Mouse (Mus musculus) CD4-positive helper T cell, adult 2 months (primary cell): ENCODE measurements around the gene Gosr2.

ENCODE experiments used
- DNase-seq: peaks from one replicate; pipeline ENCODE4 v3.0.0-alpha.2; 2012; ENCODE audit warnings: low read depth, missing footprints, low spot score

Gene Gosr2

GRCm38 (mm10) chr11:103697565-103698176 is at the start of gene Gosr2:
Gene Gosr2, minus strand, starts transcription at chr11:103697898.
- peak; percentile 95 for DNase-seq

DNA sequence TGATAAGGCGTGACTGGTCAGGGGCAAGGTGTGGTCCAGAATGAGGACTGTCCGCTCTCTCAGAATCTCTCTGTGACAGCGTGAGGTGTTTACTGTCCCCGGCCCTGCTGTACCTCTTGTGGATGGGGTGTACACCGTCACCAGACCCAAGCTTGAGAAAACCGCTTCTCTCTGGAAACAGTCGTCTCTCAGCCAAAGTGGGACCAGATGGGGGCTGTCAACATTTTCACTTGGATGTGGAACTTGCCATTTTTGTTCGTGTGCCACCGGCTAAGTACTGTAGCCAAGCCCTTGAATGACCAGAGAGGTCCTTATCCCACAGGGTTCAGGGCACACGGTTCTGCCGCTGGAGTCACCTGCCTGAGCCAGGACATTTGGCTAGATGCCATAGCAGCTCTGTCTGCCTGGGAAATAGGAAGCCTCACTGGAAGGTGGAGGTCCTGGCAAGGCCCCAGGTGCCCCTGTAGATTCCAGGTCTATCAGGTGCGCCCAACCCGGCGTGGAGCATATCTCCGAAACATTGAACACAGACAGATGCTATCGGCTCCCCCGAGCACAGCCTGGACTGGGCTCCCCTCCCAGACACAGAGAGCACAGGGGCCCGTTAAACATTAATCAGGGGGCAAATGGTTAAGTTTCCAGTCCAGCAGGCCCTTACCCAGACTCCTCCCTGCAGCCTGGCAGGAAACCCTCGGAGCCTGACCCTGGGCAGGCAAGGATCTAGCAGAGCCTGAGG is 37.5 kb upstream of the Gosr2 start:
- DNase-seq, result no peak

GRCm38 (mm10) chr11:103734411-103735045 is 36.8 kb upstream of the Gosr2 start:
- no peak for DNase-seq

GRCm38 (mm10) chr11:103733961-103734360 is 36.3 kb upstream of the Gosr2 start:
- DNase-seq, result no peak

DNA sequence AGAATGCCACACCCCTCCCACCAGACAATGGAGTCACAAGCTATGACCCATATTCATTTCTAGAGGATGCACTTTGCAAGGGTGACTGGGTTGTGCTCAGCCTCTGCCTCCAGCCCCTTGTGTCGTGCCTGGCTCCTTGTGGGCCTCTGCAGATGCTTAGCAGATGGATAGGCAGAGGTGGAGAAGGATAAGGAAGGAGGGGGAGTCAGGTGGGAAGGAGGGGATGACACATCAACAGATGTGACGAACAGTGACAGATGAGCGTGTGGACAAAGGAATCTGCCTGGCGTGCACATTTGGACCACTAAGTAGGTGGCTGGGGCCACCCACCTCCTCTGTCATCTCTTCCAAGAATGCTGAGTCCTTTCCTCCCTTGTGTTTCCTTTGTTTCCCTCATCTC is 35.4 kb upstream of the Gosr2 start:
- DNase-seq, result no peak

GRCm38 (mm10) chr11:103732306-103732705 is 34.6 kb upstream of the Gosr2 start:
- DNase-seq, result no peak

- DNase-seq, result no peak
These were observed 33.9 kb upstream of the Gosr2 start for GRCm38 (mm10) chr11:103731594-103731993.

GRCm38 (mm10) chr11:103729282-103729985 is 31.7 kb upstream of the Gosr2 start:
- no peak for DNase-seq

DNA sequence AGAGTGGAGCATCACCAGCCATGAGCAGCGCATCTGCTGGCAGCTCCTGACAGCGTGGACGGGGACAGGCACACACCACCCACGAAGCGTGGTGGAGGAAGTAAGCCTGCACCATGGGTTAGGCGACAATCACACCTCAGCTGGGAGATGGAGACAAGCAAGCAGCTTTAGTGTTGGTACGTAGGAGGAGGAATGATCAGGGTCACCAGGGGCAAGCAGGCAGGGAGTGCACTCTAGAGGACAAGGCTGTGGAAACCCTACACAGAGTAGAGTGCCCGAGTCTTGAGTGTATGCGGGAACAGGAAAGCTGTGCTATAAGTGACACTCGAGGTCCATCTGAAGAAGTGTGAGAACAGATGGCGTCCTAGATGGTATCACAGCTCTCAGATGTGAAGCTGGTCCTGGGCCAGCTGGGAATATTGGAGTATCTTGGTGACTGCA is 26.7 kb upstream of the Gosr2 start:
- no peak for DNase-seq

DNA sequence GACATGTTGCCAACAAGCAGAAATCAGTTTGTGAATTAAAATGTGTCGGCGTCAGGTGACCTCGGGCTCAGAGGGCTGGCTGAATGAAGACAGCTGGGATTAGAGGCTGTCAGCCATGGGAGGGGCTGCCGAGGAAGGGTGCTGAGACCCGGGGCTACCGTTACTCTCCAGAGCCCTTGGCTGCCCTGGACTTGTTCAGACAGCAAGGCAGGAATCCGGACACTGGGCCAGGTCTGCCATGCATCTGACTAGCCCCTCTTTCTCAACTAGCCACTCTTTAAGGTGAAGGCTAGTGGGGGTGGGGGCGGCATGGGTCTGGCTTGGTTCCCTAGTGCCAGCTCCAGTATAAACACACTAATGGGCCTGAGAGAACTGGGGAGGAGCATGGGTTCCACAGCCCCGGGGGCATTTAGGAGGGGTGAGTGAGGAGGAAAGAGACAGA is 24.4 kb upstream of the Gosr2 start:
- DNase-seq, result no peak

- no peak for DNase-seq
These were observed 23.9 kb upstream of the Gosr2 start for GRCm38 (mm10) chr11:103721468-103722039.

DNA sequence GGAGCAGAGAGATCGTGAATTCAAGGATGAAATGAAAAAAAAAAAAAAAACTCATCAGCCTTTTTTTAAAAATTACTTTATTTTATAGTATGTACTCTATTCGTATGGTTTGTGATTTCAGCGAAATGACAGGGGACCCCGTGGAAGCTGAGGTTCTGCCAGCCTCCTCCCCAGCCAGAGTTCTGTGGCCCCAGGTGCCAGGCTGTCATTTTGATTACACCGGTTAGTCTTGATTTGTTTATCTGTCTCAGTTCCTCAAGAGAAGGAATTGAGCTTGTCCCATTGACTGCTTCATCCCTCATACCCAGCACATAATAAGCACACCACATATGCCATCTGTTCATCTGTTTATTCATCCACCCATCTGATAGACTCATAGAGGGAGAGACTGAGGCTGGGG is 21.7 kb upstream of the Gosr2 start:
- no peak for DNase-seq

DNA sequence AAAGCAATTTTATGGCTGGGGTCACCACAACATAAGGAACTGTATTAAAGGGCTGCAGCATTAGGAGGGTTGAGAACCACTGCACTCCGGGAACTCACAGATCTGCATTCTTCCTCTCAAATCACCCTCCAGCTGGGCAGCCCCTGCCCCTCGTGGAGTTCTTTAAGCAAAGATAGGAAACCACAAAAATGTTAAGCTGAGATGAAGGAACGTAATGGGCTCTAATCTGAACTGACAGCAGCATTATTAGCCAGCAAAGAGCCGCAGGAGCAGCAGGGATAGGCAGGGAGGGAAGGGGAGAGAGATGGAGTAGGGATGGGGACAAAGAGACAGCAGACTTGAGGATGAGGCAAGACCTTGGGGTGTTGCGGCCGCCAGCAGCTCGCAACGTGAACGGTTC is 19.3 kb upstream of the Gosr2 start:
- no peak for DNase-seq

GRCm38 (mm10) chr11:103714074-103714473 is 16.4 kb upstream of the Gosr2 start:
- no peak for DNase-seq

DNA sequence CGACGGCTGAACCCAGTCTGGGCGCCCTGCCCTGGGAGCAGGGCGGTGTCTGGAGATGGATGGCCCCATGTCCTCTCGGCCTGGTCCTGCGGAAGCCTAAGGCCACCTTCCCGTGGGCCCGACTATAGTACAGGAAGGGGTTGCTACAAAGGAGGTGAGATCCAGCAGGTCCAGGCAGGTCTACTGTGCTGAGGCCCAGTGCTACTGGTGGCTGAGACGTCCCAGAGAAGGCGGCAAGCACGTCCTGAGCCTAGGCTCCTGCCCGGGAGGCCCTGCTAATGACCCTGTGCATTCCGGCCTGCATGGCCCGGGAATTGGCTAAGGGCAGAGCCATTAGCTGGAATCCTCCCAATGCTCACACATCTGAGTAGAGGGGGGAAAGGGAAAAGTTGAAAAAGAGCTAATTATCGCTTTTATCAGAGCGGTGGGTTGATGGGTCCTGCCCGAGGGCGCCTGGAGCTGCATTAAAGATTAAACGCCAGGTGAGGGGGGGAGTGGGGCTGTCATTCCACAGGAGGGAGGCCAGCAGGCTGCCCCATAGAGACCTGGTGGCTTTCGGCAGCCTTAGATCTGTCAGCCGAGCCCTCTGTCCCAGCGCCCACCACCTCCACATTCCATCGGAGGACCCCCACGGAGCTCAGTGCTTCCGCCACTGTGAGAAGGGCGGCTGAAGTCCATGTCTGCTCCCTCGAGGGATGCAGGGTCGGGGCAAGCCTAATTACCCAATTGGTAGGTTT is 14.3 kb upstream of the Gosr2 start:
- DNase-seq, result no peak

DNA sequence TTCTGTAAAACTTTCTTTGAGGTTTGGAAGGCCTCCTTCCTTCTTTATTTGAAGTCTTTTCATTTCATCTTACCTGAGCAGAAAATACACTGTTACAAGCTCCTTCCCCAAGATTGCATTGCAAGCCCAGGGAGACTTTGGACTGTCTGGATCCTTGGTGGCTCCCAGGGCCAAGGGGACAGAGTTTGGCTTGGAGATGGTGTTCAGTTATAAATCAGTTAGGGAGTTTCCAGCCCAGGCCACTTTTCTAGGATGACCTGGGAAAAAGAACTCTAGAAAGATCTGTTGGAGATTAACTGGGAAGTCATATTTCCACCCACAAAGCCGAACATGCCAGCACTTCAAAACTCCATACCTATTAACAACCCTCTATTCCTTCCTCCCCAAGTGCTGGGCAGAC is 12.3 kb upstream of the Gosr2 start:
- DNase-seq, result no peak

DNA sequence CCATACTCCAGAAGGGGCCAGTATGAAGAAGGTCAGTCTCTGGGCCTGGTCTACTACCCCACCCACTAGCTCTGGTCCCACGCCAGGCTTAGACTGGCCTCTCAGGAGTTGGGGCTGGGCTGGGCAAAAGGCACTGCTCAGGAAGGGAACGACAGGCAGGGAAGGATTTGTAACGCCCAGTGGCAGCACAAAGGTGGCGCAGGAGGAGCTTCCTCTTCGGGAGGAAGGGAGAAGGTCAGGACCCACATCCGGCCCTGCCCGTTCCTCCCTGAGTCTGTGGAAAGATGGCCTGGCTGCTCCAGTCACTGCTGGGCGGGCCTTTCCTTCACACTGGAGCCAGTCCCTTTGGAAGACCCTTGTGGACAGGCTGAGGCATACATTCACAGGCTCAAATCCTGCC is 9.3 kb upstream of the Gosr2 start:
- DNase-seq, result no peak

GRCm38 (mm10) chr11:103698226-103698625 is 528 bp upstream of the Gosr2 start:
- no peak for DNase-seq

DNA sequence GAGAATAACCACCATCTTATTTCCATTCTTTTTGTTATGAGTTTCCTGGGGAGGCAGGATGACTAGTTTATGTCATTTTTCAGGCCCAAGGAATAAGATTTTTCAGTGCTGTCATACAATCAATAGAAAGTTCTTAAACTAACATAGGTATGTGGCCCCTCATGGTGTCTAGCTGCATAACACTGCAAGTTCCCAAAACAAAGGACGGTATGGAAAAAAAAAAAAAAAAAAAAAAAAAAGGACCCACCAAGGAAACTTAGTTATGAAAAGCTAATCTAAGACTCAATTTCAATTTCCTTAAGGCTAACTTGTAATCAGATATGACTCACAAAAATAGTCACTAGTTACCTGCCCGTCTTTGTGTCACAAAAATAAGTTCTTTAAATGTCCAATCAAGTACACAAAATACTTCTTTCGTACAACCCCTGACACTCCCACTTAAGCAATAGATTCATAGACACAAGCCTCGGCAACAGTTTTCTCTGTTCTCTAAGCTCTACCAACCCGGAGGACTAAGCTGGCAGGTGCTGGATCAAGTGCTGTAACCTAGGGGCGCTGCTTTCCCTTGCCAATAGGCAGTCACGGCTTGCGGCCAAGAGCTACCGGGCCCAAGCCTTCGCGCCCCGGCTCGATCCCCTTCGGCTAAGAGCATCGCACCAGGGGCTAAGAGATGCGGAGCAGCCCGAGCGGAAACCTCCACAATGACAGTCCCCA is 690 bp downstream of the Gosr2 start:
- no peak for DNase-seq

- DNase-seq, result no peak
These were observed 4.5 kb downstream of the Gosr2 start for GRCm38 (mm10) chr11:103693241-103693640.

DNA sequence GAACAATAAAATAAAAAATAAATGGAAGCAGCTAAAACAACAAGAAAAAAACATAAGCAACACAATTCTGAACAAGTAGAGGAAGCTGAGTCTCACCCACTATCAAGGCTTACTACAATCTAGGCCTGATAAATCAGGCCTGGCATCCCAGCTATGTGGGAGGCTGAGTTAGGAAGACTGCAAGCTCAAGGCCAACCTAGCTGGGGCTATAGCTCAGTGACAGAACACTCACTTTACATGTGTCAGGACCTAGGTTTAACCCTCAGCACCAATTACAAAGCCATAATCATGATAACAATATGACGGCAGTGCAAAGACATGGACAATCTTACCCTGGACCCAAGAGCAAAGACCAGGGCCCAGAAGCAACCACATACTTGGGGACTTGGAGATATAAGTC is 6.7 kb downstream of the Gosr2 start:
- DNase-seq, result no peak
